Mouse (Mus musculus) frontal cortex, postnatal 10 days (tissue): ENCODE measurements around the gene Mpped2.

ENCODE experiments used
- DNase-seq, 2 experiments: peaks; one replicate each; pipeline ENCODE4 v3.0.0; 2022; ENCODE audit warnings: low spot score in 2 of 2, mixed read lengths in 1 of 2

Gene Mpped2

GRCm38 (mm10) chr2:106696372-106696771 lies 3.3 kb downstream of the Mpped2 start:
- DNase-seq: no peak

GRCm38 (mm10) chr2:106705664-106706063 lies 12.6 kb downstream of the Mpped2 start:
- DNase-seq: no peak

GRCm38 (mm10) chr2:106707136-106707535 lies 14.1 kb downstream of the Mpped2 start:
- DNase-seq: no peak

- DNase-seq: no peak
These were observed 17.9 kb downstream of the Mpped2 start for GRCm38 (mm10) chr2:106710862-106711477.

- no peak for DNase-seq
These were observed 18.4 kb downstream of the Mpped2 start for GRCm38 (mm10) chr2:106711506-106711905.

GRCm38 (mm10) chr2:106713151-106713550 lies 20.1 kb downstream of the Mpped2 start:
- DNase-seq: no peak

GRCm38 (mm10) chr2:106715674-106716364 lies 22.8 kb downstream of the Mpped2 start:
- DNase-seq: no peak

- DNase-seq: no peak
These were observed 23.3 kb downstream of the Mpped2 start for GRCm38 (mm10) chr2:106716365-106716717.

- DNase-seq: no peak
These were observed 25.8 kb downstream of the Mpped2 start for GRCm38 (mm10) chr2:106718888-106719287.

- no peak for DNase-seq
These were observed 26.4 kb downstream of the Mpped2 start for GRCm38 (mm10) chr2:106719434-106719833.

GRCm38 (mm10) chr2:106720644-106721043 lies 27.6 kb downstream of the Mpped2 start:
- DNase-seq: no peak

- DNase-seq: no peak
These were observed 29.0 kb downstream of the Mpped2 start for GRCm38 (mm10) chr2:106722020-106722419.

GRCm38 (mm10) chr2:106729951-106730564 lies 37.0 kb downstream of the Mpped2 start:
- DNase-seq: no peak

GRCm38 (mm10) chr2:106730608-106731007 lies 37.5 kb downstream of the Mpped2 start:
- DNase-seq: no peak

GRCm38 (mm10) chr2:106731478-106731877 lies 38.4 kb downstream of the Mpped2 start:
- DNase-seq: no peak

GRCm38 (mm10) chr2:106732171-106732570 lies 39.1 kb downstream of the Mpped2 start:
- DNase-seq: no peak

- DNase-seq: no peak
These were observed 40.3 kb downstream of the Mpped2 start for GRCm38 (mm10) chr2:106733396-106733795.

GRCm38 (mm10) chr2:106734004-106734403 lies 40.9 kb downstream of the Mpped2 start:
- DNase-seq: no peak

- no peak for DNase-seq
These were observed 42.1 kb downstream of the Mpped2 start for GRCm38 (mm10) chr2:106735211-106735610.

GRCm38 (mm10) chr2:106735792-106736359 lies 42.8 kb downstream of the Mpped2 start:
- DNase-seq: no peak

GRCm38 (mm10) chr2:106738951-106739350 lies 45.9 kb downstream of the Mpped2 start:
- DNase-seq: no peak

- no peak for DNase-seq
These were observed 51.0 kb downstream of the Mpped2 start for GRCm38 (mm10) chr2:106744086-106744485.

GRCm38 (mm10) chr2:106744601-106745000 lies 51.5 kb downstream of the Mpped2 start:
- DNase-seq: no peak
